Mouse (Mus musculus) hindbrain, embryonic 13.5 days (tissue): ENCODE measurements around the gene Rhebl1. TPM values are rescaled to one million over a fixed set of nuclear protein-coding genes. Genes with fewer than 3 reads are reported as not detected.

ENCODE experiments used
- ATAC-seq: fragments of 200-750 bp; cut with Nextera tagmentation; 2 replicates; pipeline ENCODE4 v1.8.0; 2017; ENCODE audit warnings: moderate TSS enrichment; ENCODE audit not compliant: low FRiP score
- H3K27ac ChIP-seq: fragments of 300-500 bp; sonication (generic); 2 replicates; pipeline ENCODE4 v1.5.1; 2015; ENCODE audit warnings: inconsistent platforms, mild to moderate bottlenecking, moderate library complexity
- H3K27me3 ChIP-seq: fragments of 300-500 bp; sonication (generic); 2 replicates; pipeline ENCODE4 v1.6.1; 2015; ENCODE audit warnings: mild to moderate bottlenecking, inconsistent platforms
- H3K36me3 ChIP-seq: fragments of 300-500 bp; sonication (generic); 2 replicates; pipeline ENCODE4 v1.6.1; 2015; ENCODE audit warnings: mild to moderate bottlenecking, inconsistent platforms
- H3K4me1 ChIP-seq: fragments of 300-500 bp; sonication (generic); replicated peaks from 2 replicates; pipeline ENCODE4 v1.6.1; 2015; ENCODE audit warnings: inconsistent platforms
- H3K4me2 ChIP-seq: fragments of 300-500 bp; sonication (generic); 2 replicates; pipeline ENCODE4 v1.6.1; 2015; ENCODE audit warnings: inconsistent platforms, mild to moderate bottlenecking, moderate library complexity
- H3K4me3 ChIP-seq: fragments of 300-500 bp; sonication (generic); 2 replicates; pipeline ENCODE4 v1.5.1; 2015; ENCODE audit warnings: mild to moderate bottlenecking, inconsistent platforms
- H3K9ac ChIP-seq: fragments of 300-500 bp; sonication (generic); 2 replicates; pipeline ENCODE4 v1.6.1; 2015; ENCODE audit warnings: mild to moderate bottlenecking, inconsistent platforms
- H3K9me3 ChIP-seq: fragments of 300-500 bp; sonication (generic); 2 replicates; pipeline ENCODE4 v1.6.1; 2016; ENCODE audit warnings: inconsistent platforms
- WGBS: fragments of 180-500 bp; shearing (Covaris S2); methylation state at CpG from one replicate; pipeline ENCODE4 v1.1.7; 2015; 5-methylcytosine and 5-hydroxymethylcytosine counted together
- polyA plus RNA-seq: library from polyadenylated mRNA; unstranded; fragments of >200 nt; fragmentation: Nextera tagmentation; extraction: Ambion mirVana; gene quantifications from 2 replicates; pipeline ENCODE4 v1.2.1, GENCODE M21; 2015

Gene Rhebl1
- polyA plus RNA-seq, 1 experiment from 2014 or later, result 29.7 TPM

GRCm38 (mm10) chr15:98867321-98867720 lies 27.0 kb downstream of the Rhebl1 start:
- H3K9ac ChIP-seq, result peak overlapping the region; percentile 99; the same call in 1 of the 2 replicates
- H3K4me2 ChIP-seq, result peak overlapping the region; percentile 100
- peaks cover 44% of the 10 kb centered on the region for H3K4me1 ChIP-seq
- H3K9me3 ChIP-seq, result no peaks in the 10 kb centered on the region
- peaks cover 44% of the 10 kb centered on the region for H3K36me3 ChIP-seq
- no peak for ATAC-seq
- 80% methylated on average over 6 of the region's 6 CpGs for WGBS
- H3K27ac ChIP-seq, result no peak overlapping the region
- H3K27me3 ChIP-seq, result no peaks in the 10 kb centered on the region
- H3K4me3 ChIP-seq, result peak overlapping the region; percentile 100; the same call in 1 of the 2 replicates

- Histone ChIP-seq H3K27ac (no peak overlapping the region), H3K9ac (no peak overlapping the region), H3K4me2 (no peak overlapping the region), H3K4me1 (peaks cover 44% of the 10 kb centered on the region), H3K4me3 (no peak overlapping the region), H3K9me3 (no peaks in the 10 kb centered on the region), H3K27me3 (no peaks in the 10 kb centered on the region), H3K36me3 (peaks cover 52% of the 10 kb centered on the region)
- WGBS, result 95% methylated on average over 5 of the region's 5 CpGs
- ATAC-seq, result no peak
Observed at GRCm38 (mm10) chr15:98866501-98866900, 27.8 kb downstream of the Rhebl1 start.

GRCm38 (mm10) chr15:98865771-98866170 lies 28.6 kb downstream of the Rhebl1 start:
- no peak overlapping the region for H3K27ac ChIP-seq
- peaks cover 44% of the 10 kb centered on the region for H3K4me1 ChIP-seq
- no peaks in the 10 kb centered on the region for H3K27me3 ChIP-seq
- WGBS, result 97% methylated on average over 8 of the region's 8 CpGs
- no peaks in the 10 kb centered on the region for H3K9me3 ChIP-seq
- H3K9ac ChIP-seq, result no peak overlapping the region
- no peak overlapping the region for H3K4me3 ChIP-seq
- no peak for ATAC-seq
- H3K4me2 ChIP-seq, result no peak overlapping the region
- peaks cover 60% of the 10 kb centered on the region for H3K36me3 ChIP-seq

GRCm38 (mm10) chr15:98864951-98865350 lies 29.4 kb downstream of the Rhebl1 start:
- 95% methylated on average over 6 of the region's 6 CpGs for WGBS
- Histone ChIP-seq H3K9me3 (no peaks in the 10 kb centered on the region), H3K9ac (no peak overlapping the region), H3K27me3 (no peaks in the 10 kb centered on the region), H3K4me2 (no peak overlapping the region), H3K4me1 (peaks cover 36% of the 10 kb centered on the region), H3K36me3 (peaks cover 68% of the 10 kb centered on the region), H3K27ac (no peak overlapping the region), H3K4me3 (no peak overlapping the region)
- no peak for ATAC-seq

GRCm38 (mm10) chr15:98863451-98863958 lies 30.8 kb downstream of the Rhebl1 start:
- H3K27me3 ChIP-seq, result no peaks in the 10 kb centered on the region
- 91% methylated on average over 12 of the region's 12 CpGs for WGBS
- no peak overlapping the region for H3K4me3 ChIP-seq
- H3K9me3 ChIP-seq, result no peaks in the 10 kb centered on the region
- peaks cover 82% of the 10 kb centered on the region for H3K36me3 ChIP-seq
- no peak overlapping the region for H3K9ac ChIP-seq
- no peak overlapping the region for H3K27ac ChIP-seq
- ATAC-seq, result no peak
- H3K4me2 ChIP-seq, result no peak overlapping the region
- peaks cover 22% of the 10 kb centered on the region for H3K4me1 ChIP-seq

GRCm38 (mm10) chr15:98861701-98862410 lies 32.5 kb downstream of the Rhebl1 start:
- Histone ChIP-seq H3K9ac (no peak overlapping the region), H3K4me1 (peaks cover 5% of the 10 kb centered on the region), H3K27ac (no peak overlapping the region), H3K36me3 (peaks cover 99% of the 10 kb centered on the region), H3K4me3 (no peak overlapping the region), H3K27me3 (no peaks in the 10 kb centered on the region), H3K9me3 (no peaks in the 10 kb centered on the region), H3K4me2 (no peak overlapping the region)
- no peak for ATAC-seq
- 90% methylated on average over 21 of the region's 21 CpGs for WGBS

GRCm38 (mm10) chr15:98860921-98861320 lies 33.4 kb downstream of the Rhebl1 start:
- H3K27me3 ChIP-seq, result no peaks in the 10 kb centered on the region
- no peak for ATAC-seq
- no peak overlapping the region for H3K4me2 ChIP-seq
- H3K9ac ChIP-seq, result no peak overlapping the region
- H3K36me3 ChIP-seq, result peaks cover 100% of the 10 kb centered on the region
- no peak overlapping the region for H3K4me3 ChIP-seq
- 96% methylated on average over 18 of the region's 18 CpGs for WGBS
- no peaks in the 10 kb centered on the region for H3K4me1 ChIP-seq
- no peaks in the 10 kb centered on the region for H3K9me3 ChIP-seq
- H3K27ac ChIP-seq, result no peak overlapping the region

- no peak overlapping the region for H3K27ac ChIP-seq
Observed at GRCm38 (mm10) chr15:98859319-98860043, 34.9 kb downstream of the Rhebl1 start.

GRCm38 (mm10) chr15:98854214-98854613 lies 40.1 kb downstream of the Rhebl1 start:
- H3K4me2 ChIP-seq, result no peak overlapping the region
- no peak overlapping the region for H3K4me3 ChIP-seq
- no peak overlapping the region for H3K27ac ChIP-seq
- H3K27me3 ChIP-seq, result no peaks in the 10 kb centered on the region
- H3K4me1 ChIP-seq, result no peaks in the 10 kb centered on the region
- 95% methylated on average over 16 of the region's 16 CpGs for WGBS
- H3K36me3 ChIP-seq, result peaks cover 100% of the 10 kb centered on the region
- no peak overlapping the region for H3K9ac ChIP-seq
- ATAC-seq, result no peak
- H3K9me3 ChIP-seq, result no peaks in the 10 kb centered on the region

More at GRCm38 (mm10) chr15:98859319-98860043, 34.9 kb downstream of the Rhebl1 start:
- WGBS, result 84% methylated on average over 9 of the region's 9 CpGs
- Histone ChIP-seq H3K4me3 (no peak overlapping the region), H3K9ac (no peak overlapping the region), H3K36me3 (peaks cover 100% of the 10 kb centered on the region), H3K27me3 (no peaks in the 10 kb centered on the region), H3K4me2 (no peak overlapping the region), H3K9me3 (no peaks in the 10 kb centered on the region), H3K4me1 (no peaks in the 10 kb centered on the region)
- ATAC-seq, result no peak

- no peak overlapping the region for H3K27ac ChIP-seq
- WGBS, result 95% methylated on average over 28 of the region's 28 CpGs
- no peak for ATAC-seq
- H3K36me3 ChIP-seq, result peaks cover 100% of the 10 kb centered on the region
- H3K4me2 ChIP-seq, result no peak overlapping the region
- no peak overlapping the region for H3K4me3 ChIP-seq
- no peaks in the 10 kb centered on the region for H3K9me3 ChIP-seq
- H3K9ac ChIP-seq, result no peak overlapping the region
- H3K27me3 ChIP-seq, result no peaks in the 10 kb centered on the region
- no peaks in the 10 kb centered on the region for H3K4me1 ChIP-seq
Observed at GRCm38 (mm10) chr15:98853161-98853937, 41.0 kb downstream of the Rhebl1 start.

GRCm38 (mm10) chr15:98852733-98853132 lies 41.6 kb downstream of the Rhebl1 start:
- Histone ChIP-seq H3K4me3 (no peak overlapping the region), H3K27ac (no peak overlapping the region), H3K9me3 (no peaks in the 10 kb centered on the region), H3K9ac (no peak overlapping the region), H3K4me2 (no peak overlapping the region), H3K27me3 (no peaks in the 10 kb centered on the region), H3K36me3 (peaks cover 100% of the 10 kb centered on the region), H3K4me1 (no peaks in the 10 kb centered on the region)
- no peak for ATAC-seq
- WGBS, result 89% methylated on average over 9 of the region's 9 CpGs

- WGBS, result 95% methylated on average over 9 of the region's 9 CpGs
- no peaks in the 10 kb centered on the region for H3K4me1 ChIP-seq
- no peaks in the 10 kb centered on the region for H3K9me3 ChIP-seq
- H3K9ac ChIP-seq, result no peak overlapping the region
- peaks cover 100% of the 10 kb centered on the region for H3K36me3 ChIP-seq
- H3K27ac ChIP-seq, result no peak overlapping the region
- H3K27me3 ChIP-seq, result no peaks in the 10 kb centered on the region
- H3K4me3 ChIP-seq, result no peak overlapping the region
- no peak overlapping the region for H3K4me2 ChIP-seq
- no peak for ATAC-seq
Observed at GRCm38 (mm10) chr15:98852071-98852470, 42.3 kb downstream of the Rhebl1 start.
